Mouse (Mus musculus) lung, postnatal 0 days (tissue): ENCODE measurements around the gene Gse1.

Experiments
- CTCF ChIP-seq: IDR thresholded peaks from 2 replicates; pipeline ENCODE4 v1.5.1; 2016; ENCODE audit warnings: antibody characterized with exemption, mild to moderate bottlenecking
- EP300 ChIP-seq: IDR thresholded peaks from 2 replicates; pipeline ENCODE4 v1.6.1; 2016; ENCODE audit warnings: antibody characterized with exemption, mild to moderate bottlenecking, control low read depth

DNA sequence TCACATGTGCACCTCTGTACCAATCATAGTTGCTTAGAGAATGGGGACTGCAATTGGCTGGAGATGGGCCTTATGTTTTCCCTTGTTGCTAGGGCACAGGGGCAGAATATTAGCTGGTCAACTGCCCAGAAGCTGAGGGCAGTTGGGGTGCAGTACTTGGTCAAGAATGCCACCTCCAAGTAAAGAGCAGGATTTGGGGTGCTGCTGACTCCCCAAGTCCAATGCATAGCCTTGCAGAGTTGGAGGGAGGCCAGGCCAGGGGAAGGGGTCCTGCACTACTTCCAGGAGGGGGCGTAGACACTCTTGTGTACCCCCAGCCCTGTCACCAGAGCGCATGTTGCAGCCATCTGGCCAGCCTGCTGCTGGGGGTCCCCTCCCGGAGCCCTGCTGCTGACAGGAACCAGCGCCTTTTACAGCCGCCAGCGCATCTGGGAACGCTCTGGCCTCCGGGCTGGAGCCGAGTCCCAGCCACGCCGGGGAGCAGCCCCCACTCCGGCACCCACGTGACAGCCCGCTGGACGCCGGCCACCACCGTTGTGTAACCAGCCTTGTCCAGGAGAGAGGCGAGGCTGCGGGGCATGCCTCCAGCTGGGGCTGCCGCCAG lies 37.3 kb upstream of the Gse1 start:
- peak; percentile 20; the same call in 1 of the 2 replicates for TF ChIP-seq CTCF
- peak; percentile 39 for TF ChIP-seq EP300
